Mouse (Mus musculus): ENCODE results near the gene Spem2. TPM values are rescaled to one million over a fixed set of nuclear protein-coding genes. Genes with fewer than 3 reads are reported as not detected.

The Spem2 gene
- polyA plus RNA-seq, 1 experiment from 2014 or later, result not detected

DNA sequence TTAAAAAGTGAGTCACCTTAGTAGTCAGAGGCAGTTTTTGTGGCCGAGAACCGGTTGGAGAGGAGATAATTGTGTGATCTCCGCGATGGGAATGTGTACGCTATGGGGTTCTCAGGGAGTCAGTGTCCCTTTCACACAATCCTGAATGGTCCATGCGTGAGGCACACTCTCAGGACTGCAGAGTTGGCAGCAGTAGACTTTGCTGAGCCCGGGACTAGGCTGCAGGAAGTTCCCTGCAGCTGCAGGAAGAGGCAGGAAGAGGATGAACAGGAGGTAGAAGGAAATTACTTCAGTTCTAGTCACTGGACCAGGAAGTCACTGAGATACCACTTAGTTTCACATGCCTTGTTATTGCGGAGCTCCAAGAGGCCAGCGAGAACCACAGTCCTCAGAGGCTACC, 30.9 kb upstream of the Spem2 start:
- Histone ChIP-seq H3K4me1 (peaks cover 53% of the 10 kb centered on the region), H3K9me3 (replicated peaks) (no peaks in the 10 kb centered on the region), H3K4me3 (replicated peaks) (no peak overlapping the region), H3K27me3 (no peaks in the 10 kb centered on the region), H3K27ac (replicated peaks) (no peak overlapping the region; the same call in 1 of the 2 replicates), H3K36me3 (peaks cover 50% of the 10 kb centered on the region), H3K4me2 (replicated peaks) (no peak overlapping the region), H3K9ac (no peak overlapping the region)
- ATAC-seq (ENCODE audit: insufficient number of reproducible peaks, low FRiP score, low TSS enrichment, low read depth), result no peak
- WGBS, result 82% methylated on average over 9 of the region's 9 CpGs

DNA sequence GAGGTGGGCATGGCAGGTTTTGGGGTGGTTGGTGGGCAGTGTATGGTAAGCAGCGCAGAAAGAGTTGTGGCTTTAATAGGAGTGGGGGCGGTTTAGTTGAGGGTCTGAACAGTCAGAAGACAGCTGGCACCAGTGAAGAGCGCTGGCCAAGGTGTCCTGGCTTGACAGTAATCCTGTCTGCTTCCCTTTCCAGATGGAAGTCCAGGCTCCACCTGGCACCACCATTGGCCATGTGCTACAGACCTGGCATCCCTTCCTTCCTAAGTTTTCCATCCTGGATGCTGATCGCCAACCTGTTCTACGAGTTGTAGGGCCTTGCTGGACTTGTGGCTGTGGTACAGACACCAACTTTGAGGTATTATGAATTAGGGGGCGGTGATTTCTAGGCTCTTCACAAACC, 29.8 kb upstream of the Spem2 start:
- Histone ChIP-seq H3K4me2 (replicated peaks) (peak overlapping the region; percentile 80), H3K4me1 (peaks cover 51% of the 10 kb centered on the region), H3K9me3 (replicated peaks) (no peaks in the 10 kb centered on the region), H3K4me3 (replicated peaks) (peak overlapping the region; percentile 68), H3K27me3 (no peaks in the 10 kb centered on the region), H3K27ac (replicated peaks) (no peak overlapping the region), H3K36me3 (peaks cover 50% of the 10 kb centered on the region), H3K9ac (no peak overlapping the region)
- 94% methylated on average over 6 of the region's 6 CpGs for WGBS
- no peak for ATAC-seq (ENCODE audit: insufficient number of reproducible peaks, low FRiP score, low TSS enrichment, low read depth)

DNA sequence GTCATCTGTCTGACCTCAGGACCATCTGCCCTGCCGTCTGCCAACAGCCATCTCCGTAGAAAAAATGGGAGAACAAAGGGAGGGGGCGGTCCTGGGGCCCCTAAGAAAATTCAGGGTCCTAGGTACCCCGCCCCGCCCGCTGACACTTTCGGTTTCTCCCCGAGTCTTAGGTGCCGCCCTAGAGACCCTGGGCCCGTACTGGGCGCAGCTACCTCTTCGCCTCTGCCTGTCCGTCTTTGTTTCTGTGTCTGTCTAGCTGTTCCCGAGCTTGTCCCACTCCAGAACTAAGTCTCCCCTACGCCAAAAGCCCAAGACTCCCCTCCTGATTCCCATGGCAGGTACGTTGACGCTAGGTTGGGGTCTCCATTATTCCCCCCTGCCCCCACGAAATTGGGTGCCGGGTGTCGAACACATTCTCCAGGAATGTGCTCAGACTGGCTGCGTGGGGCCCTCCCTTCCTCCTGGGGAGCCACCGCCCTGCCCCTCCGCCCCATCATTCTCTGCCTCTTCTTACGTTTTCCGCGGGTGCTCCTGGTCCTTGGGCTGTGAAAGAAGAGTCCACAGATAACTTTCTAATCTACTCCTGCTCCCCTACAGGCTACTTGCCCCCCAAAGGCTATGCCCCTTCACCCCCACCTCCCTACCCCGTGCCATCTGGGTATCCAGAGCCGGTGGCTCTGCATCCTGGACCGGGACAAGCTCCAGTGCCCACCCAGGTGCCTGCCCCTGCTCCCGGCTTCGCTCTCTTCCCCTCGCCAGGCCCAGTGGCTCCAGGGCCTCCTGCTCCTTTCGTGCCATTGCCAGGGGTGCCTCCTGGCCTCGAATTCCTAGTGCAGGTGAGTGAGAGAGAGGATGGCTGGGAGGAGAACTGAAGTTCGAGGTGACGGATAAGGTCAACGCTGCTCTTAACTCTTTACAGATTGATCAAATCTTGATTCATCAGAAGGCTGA, 28.7 kb upstream of the Spem2 start:
- peak overlapping the region; percentile 68 for H3K4me3 ChIP-seq (replicated peaks)
- H3K27ac ChIP-seq (replicated peaks), result peak overlapping the region; percentile 97
- WGBS, result 8% methylated on average over 37 of the region's 37 CpGs
- H3K4me2 ChIP-seq (replicated peaks), result peak overlapping the region; percentile 80
- peak overlapping the region; percentile 69 for H3K9ac ChIP-seq
- ATAC-seq (ENCODE audit: insufficient number of reproducible peaks, low FRiP score, low TSS enrichment, low read depth), result 0 out of 2 replicates have a peak, but pooled peaks have one; percentile 17
- H3K9me3 ChIP-seq (replicated peaks), result no peaks in the 10 kb centered on the region
- no peaks in the 10 kb centered on the region for H3K27me3 ChIP-seq
- peaks cover 42% of the 10 kb centered on the region for H3K36me3 ChIP-seq
- H3K4me1 ChIP-seq, result peaks cover 49% of the 10 kb centered on the region

DNA sequence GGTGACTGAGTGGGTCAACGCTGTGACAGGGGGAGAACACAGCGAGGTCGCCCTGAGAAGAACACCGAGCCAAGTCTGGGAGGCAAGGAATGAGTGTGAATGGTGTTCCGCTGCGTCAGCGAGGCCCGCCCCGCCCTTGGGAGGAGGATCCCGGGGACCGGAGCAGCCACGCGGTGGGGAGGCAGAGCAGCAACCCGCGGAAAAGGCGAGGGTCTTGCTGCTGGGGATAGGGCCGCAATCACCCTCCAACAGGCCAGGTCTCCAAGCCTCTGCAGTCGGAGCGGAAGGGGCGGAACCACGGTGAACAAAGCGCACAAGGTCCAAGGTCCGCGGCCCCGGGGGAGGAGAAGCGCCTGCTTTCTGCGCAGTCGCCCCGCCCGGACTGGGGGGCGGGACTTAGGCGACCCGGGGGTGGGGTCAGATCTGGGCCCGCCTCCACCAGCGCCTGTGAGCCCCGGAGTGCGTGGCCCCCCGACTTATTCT, 28.0 kb upstream of the Spem2 start, which contains the start of gene Plscr3:
Gene Plscr3 (plus strand): TSS at position 179 of the 483 bp plus-strand sequence.
- Histone ChIP-seq H3K4me1 (peaks cover 47% of the 10 kb centered on the region), H3K9ac (peak within 1 kb of the TSS; percentile 69), H3K36me3 (peaks cover 34% of the 10 kb centered on the region), H3K9me3 (replicated peaks) (no peaks in the 10 kb centered on the region), H3K27ac (replicated peaks) (peak within 1 kb of the TSS; percentile 97), H3K4me3 (replicated peaks) (peak within 1 kb of the TSS; percentile 68), H3K4me2 (replicated peaks) (peak within 1 kb of the TSS; percentile 80), H3K27me3 (no peaks in the 10 kb centered on the region)
- WGBS, result under 1% methylated on average over 37 of the region's 38 CpGs
- peak; percentile 93 for ATAC-seq (ENCODE audit: insufficient number of reproducible peaks, low FRiP score, low TSS enrichment, low read depth)

DNA sequence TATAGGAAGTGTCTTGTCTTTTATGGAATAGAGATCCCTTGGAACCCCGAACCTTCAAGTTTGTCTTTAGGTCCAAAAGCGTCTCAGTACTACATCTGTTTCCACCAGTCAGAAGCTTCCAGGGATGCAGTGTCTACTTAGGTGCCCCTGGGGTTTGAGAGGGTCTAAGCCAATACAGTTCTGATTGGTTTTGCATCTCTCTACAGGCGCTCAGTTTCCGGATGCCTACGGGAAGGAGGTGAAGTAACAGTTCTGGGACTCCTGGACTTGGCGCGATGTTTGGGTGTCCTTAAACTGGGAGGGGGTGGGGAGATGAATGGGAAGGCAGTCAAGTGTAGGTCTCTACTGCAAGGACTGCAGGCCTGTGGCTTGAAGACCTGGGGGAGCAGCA, 20.4 kb upstream of the Spem2 start:
- H3K36me3 ChIP-seq, result no peaks in the 10 kb centered on the region
- peak overlapping the region; percentile 37 for H3K9ac ChIP-seq
- 0% methylated on average over 7 of the region's 7 CpGs for WGBS
- H3K27me3 ChIP-seq, result no peaks in the 10 kb centered on the region
- H3K4me3 ChIP-seq (replicated peaks), result peak overlapping the region; percentile 72
- H3K9me3 ChIP-seq (replicated peaks), result no peaks in the 10 kb centered on the region
- peaks cover 44% of the 10 kb centered on the region for H3K4me1 ChIP-seq
- ATAC-seq (ENCODE audit: insufficient number of reproducible peaks, low FRiP score, low TSS enrichment, low read depth), result no peak
- peak overlapping the region; percentile 84 for H3K4me2 ChIP-seq (replicated peaks)
- peak overlapping the region; percentile 90 for H3K27ac ChIP-seq (replicated peaks)

DNA sequence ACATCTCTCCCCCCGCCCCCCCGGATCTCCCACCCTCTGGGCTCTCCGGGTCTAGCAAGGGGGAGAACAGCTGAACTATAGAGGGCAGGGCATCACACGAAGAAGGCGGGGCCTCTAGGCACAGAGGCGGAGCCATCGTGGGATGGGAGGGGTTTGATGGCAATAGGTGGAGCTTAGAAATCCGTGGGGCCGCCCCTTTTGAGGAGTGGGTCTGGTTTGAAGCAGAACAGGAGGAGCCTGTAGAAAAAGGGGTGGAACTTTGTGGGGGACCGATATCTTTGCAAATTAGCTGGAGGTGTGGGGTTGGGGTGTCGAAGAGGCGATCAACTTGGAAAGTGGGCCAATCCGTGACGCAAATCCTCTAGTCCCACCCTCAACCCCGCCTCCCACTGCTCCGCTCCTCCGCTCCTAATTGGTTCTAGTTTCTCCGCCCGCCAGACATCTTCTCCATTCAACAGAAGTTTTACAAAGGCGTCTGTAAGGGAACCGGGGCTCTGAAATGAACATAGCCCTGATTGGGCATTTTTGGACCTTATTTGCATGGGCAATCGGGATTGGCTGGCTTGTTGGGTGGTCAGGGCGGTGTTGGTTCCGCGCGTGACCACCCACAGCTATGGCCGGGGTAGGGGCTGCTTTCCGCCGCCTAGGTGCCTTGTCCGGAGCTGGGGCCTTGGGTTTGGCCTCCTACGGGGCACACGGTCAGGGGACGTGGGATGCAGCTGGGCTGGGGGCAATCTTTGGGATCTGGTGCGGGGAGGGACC, 19.9 kb upstream of the Spem2 start, which contains the start of gene Tmem256:
Gene Tmem256 (plus strand): TSS at position 563 of the 762 bp plus-strand sequence.
- H3K27me3 ChIP-seq, result no peaks in the 10 kb centered on the region
- ATAC-seq (ENCODE audit: insufficient number of reproducible peaks, low FRiP score, low TSS enrichment, low read depth), result peak; percentile 93
- H3K4me3 ChIP-seq (replicated peaks), result peak within 1 kb of the TSS; percentile 72
- H3K9ac ChIP-seq, result peak within 1 kb of the TSS; percentile 78
- H3K4me2 ChIP-seq (replicated peaks), result peak within 1 kb of the TSS; percentile 84
- peaks cover 49% of the 10 kb centered on the region for H3K4me1 ChIP-seq
- no peaks in the 10 kb centered on the region for H3K9me3 ChIP-seq (replicated peaks)
- peaks cover 5% of the 10 kb centered on the region for H3K36me3 ChIP-seq
- H3K27ac ChIP-seq (replicated peaks), result peak within 1 kb of the TSS; percentile 90
- 0% methylated on average over 34 of the region's 34 CpGs for WGBS

- Histone ChIP-seq H3K4me1 (peaks cover 49% of the 10 kb centered on the region), H3K27me3 (no peaks in the 10 kb centered on the region), H3K36me3 (peaks cover 10% of the 10 kb centered on the region), H3K4me3 (replicated peaks) (peak within 1 kb of the TSS; percentile 72), H3K9ac (peak within 1 kb of the TSS; percentile 78), H3K4me2 (replicated peaks) (peak within 1 kb of the TSS; percentile 84), H3K9me3 (replicated peaks) (no peaks in the 10 kb centered on the region), H3K27ac (replicated peaks) (peak within 1 kb of the TSS; percentile 90)
- WGBS, result under 1% methylated on average over 32 of the region's 32 CpGs
- peak; percentile 79 for ATAC-seq (ENCODE audit: insufficient number of reproducible peaks, low FRiP score, low TSS enrichment, low read depth)
Observed at GRCm38 (mm10) chr11:69837604-69837951, 19.3 kb upstream of the Spem2 start, which contains the start of gene Nlgn2. TSS of gene Nlgn2 (minus strand) at chr11:69837784.

GRCm38 (mm10) chr11:69836703-69837576, 18.7 kb upstream of the Spem2 start:
- WGBS, result 1% methylated on average over 47 of the region's 52 CpGs
- Histone ChIP-seq H3K4me3 (replicated peaks) (peak overlapping the region; percentile 72), H3K9me3 (replicated peaks) (no peaks in the 10 kb centered on the region), H3K27ac (replicated peaks) (peak overlapping the region; percentile 90), H3K9ac (peak overlapping the region; percentile 78), H3K4me2 (replicated peaks) (peak overlapping the region; percentile 84), H3K27me3 (no peaks in the 10 kb centered on the region), H3K4me1 (peaks cover 49% of the 10 kb centered on the region), H3K36me3 (peaks cover 16% of the 10 kb centered on the region)
- ATAC-seq (ENCODE audit: insufficient number of reproducible peaks, low FRiP score, low TSS enrichment, low read depth), result 0 out of 2 replicates have a peak, but pooled peaks have one; percentile 0

DNA sequence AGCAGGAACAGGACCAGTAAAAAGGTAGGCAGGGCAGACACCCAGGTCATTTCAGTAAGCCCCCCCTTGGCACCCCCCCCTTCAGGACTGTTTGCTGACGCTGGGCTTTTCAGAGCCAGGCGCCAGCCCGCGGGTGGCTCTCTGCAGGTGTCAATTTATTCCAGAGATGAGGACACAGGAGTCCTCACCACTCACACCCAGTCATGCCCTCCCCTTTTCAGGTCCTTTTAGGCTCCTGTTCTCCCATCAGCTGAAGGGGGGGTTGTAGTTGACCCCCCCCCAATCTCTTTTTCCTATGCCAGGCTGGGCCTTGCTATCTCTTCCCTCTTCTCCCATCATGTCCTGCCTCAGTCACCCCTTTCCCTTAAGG, 17.7 kb upstream of the Spem2 start:
- H3K9ac ChIP-seq, result peak overlapping the region; percentile 78; the same call in 1 of the 2 replicates
- ATAC-seq (ENCODE audit: insufficient number of reproducible peaks, low FRiP score, low TSS enrichment, low read depth), result no peak
- peak overlapping the region; percentile 90; the same call in 1 of the 2 replicates for H3K27ac ChIP-seq (replicated peaks)
- no peaks in the 10 kb centered on the region for H3K9me3 ChIP-seq (replicated peaks)
- H3K27me3 ChIP-seq, result no peaks in the 10 kb centered on the region
- peak overlapping the region; percentile 72 for H3K4me3 ChIP-seq (replicated peaks)
- peaks cover 49% of the 10 kb centered on the region for H3K4me1 ChIP-seq
- peaks cover 16% of the 10 kb centered on the region for H3K36me3 ChIP-seq
- 19% methylated on average over 4 of the region's 4 CpGs for WGBS
- H3K4me2 ChIP-seq (replicated peaks), result peak overlapping the region; percentile 84

GRCm38 (mm10) chr11:69835326-69835965, 17.2 kb upstream of the Spem2 start:
- peaks cover 16% of the 10 kb centered on the region for H3K36me3 ChIP-seq
- no peaks in the 10 kb centered on the region for H3K9me3 ChIP-seq (replicated peaks)
- peak overlapping the region; percentile 72 for H3K4me3 ChIP-seq (replicated peaks)
- no peak for ATAC-seq (ENCODE audit: insufficient number of reproducible peaks, low FRiP score, low TSS enrichment, low read depth)
- H3K4me2 ChIP-seq (replicated peaks), result peak overlapping the region; percentile 84
- H3K4me1 ChIP-seq, result peaks cover 49% of the 10 kb centered on the region
- 17% methylated on average over 9 of the region's 9 CpGs for WGBS
- H3K27ac ChIP-seq (replicated peaks), result no peak overlapping the region
- H3K9ac ChIP-seq, result 0 out of 2 replicates have a peak overlapping the region, but pooled peaks have one; percentile 78
- H3K27me3 ChIP-seq, result no peaks in the 10 kb centered on the region
